Mouse (Mus musculus): ENCODE measurements around the gene Xrcc5.

Xrcc5 gene

GRCm38 (mm10) chr1:72307317-72307798 lies at the start of gene Xrcc5:
TSS of gene Xrcc5 (plus strand) at chr1:72307421.
- in situ Hi-C loops (cut with MboI; ENCODE audit: low pct_unique_long_range_greater_than_20kb in 1 of 2, low sequenced_read_pairs in 2 of 2, unreplicated experiment in 1 of 2): no loop called here

DNA sequence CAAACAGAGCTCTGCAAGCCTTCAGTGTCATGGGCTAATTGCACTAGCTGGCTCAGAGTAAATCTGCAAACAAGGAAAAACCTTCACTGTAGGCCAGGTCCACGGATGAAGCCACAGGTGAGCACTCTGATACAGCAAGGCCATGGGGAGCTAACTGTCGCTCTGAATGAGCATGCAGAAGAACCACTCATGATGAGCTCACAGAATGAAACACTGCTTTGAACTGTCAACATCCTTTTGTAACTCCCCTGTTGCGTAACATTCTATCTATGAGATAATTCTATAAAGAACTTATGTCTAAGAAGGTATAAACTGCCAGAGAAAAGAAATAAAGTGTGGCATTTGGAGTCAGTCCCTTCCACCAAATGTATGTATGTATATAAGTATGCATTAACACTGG lies 44.1 kb upstream of the Xrcc5 start:
- in situ Hi-C loops (cut with MboI; ENCODE audit: low pct_unique_long_range_greater_than_20kb in 1 of 2, low sequenced_read_pairs in 2 of 2, unreplicated experiment in 1 of 2): no loop called here

DNA sequence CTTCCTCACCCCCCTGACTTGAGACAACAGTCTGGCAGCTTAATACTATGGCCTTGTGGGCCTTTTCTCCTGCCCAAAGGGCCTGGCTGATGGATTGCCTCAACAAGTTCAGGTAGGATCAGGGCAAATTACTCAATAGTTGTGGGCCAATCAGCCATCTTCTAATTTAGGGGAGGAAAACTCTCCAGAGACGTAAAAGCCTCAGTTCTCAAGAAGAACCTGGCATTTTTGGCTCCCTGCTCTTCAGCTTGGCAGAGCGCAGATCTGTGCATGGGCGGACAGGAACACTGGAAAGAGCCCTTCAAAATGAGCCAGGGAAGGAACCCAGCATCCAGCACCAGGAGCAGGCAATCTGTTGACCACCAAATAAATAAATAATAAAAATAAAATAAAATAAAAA lies 29.1 kb upstream of the Xrcc5 start:
- in situ Hi-C loops (cut with MboI; ENCODE audit: low pct_unique_long_range_greater_than_20kb in 1 of 2, low sequenced_read_pairs in 2 of 2, unreplicated experiment in 1 of 2): no loop called here

GRCm38 (mm10) chr1:72282604-72283003 lies 24.6 kb upstream of the Xrcc5 start:
- in situ Hi-C loops (cut with MboI; ENCODE audit: low pct_unique_long_range_greater_than_20kb in 1 of 2, low sequenced_read_pairs in 2 of 2, unreplicated experiment in 1 of 2): no loop called here

DNA sequence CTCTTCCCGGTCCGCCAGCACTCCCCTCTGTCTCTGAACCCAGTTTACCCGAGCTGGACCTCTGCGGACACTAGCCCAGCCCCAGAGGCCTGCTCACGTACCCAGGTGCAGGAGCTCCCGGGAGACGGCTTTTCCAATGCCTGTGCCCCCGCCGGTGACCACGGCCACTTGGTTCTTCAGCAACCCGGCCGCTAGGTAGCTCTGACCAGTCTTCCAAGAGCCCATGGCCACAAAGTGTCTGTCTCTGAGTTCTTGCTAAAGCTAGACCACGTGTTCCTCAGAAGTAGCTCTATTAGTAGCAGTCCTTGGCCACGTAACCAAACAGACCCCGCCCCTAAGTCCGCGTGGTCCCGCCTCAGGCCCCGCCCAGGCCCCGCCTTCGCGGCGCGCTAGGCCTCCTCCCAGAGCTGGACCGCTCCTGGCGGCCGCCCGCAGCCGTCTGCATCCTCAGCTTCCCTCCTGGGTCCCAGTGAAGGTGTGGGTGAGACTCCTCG lies 23.2 kb upstream of the Xrcc5 start, which contains the start of the genes Pecr and Tmem169:
Gene Pecr, minus strand, starts transcription at position 323 of the 494 bp plus-strand sequence.
Gene Tmem169, plus strand, starts transcription at position 378 of the 494 bp plus-strand sequence.
- in situ Hi-C loops (cut with MboI; ENCODE audit: low pct_unique_long_range_greater_than_20kb in 1 of 2, low sequenced_read_pairs in 2 of 2, unreplicated experiment in 1 of 2): no loop called here

DNA sequence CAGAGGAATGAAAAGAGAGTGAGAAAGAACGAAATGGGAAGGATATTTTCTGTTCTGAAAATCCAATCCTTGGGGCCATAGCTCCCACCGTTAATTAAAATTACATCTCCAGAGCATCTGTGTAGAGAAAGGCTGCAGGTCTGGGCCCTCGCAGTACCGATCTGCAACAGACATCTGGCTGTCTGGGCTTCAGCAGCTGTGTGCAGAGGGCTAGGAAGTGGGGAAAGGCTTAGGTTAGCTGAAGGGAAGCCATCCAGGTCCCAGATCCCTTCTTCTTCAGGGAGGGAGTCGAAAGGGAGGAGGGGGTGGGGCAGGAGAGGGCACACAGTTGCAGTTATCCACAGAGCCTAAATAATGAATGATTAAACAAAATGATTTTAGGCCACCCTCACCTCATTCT lies 22.7 kb upstream of the Xrcc5 start:
- in situ Hi-C loops (cut with MboI; ENCODE audit: low pct_unique_long_range_greater_than_20kb in 1 of 2, low sequenced_read_pairs in 2 of 2, unreplicated experiment in 1 of 2): no loop called here

- in situ Hi-C loops (cut with MboI; ENCODE audit: low pct_unique_long_range_greater_than_20kb in 1 of 2, low sequenced_read_pairs in 2 of 2, unreplicated experiment in 1 of 2): no loop called here
Observed at GRCm38 (mm10) chr1:72286904-72287303, 20.3 kb upstream of the Xrcc5 start.

GRCm38 (mm10) chr1:72287893-72288292 lies 19.3 kb upstream of the Xrcc5 start:
- in situ Hi-C loops (cut with MboI; ENCODE audit: low pct_unique_long_range_greater_than_20kb in 1 of 2, low sequenced_read_pairs in 2 of 2, unreplicated experiment in 1 of 2): no loop called here

DNA sequence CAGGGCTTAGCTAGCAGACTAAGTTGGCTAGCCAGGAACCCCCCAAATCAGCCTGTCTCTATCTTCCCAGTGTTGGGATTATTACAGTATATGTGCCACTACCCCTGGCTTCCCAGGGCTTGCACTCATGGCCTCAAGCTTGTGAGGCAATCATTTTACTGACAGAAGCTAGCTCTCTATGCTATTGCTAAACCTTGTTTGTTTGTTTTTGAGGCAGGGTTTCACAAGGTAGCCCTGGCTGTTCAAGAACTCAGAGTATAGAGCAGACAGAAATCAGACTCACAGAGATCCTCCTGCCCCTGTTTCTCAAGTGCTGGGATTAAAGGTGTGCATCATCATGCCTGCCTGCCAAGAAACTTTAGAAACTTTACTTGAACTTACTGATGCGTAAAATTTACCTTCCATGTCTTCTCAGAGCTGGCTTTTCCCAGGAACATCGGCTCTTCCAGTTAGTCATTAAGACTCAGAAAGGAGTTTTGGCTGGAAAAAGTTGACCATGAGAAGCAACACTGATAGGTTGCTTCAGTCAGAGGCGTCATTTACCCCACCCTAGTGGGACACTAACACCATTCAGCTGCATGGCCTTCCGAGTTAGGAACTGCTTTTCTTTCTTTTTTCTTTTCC lies 18.6 kb upstream of the Xrcc5 start:
- in situ Hi-C loops (cut with MboI; ENCODE audit: low pct_unique_long_range_greater_than_20kb in 1 of 2, low sequenced_read_pairs in 2 of 2, unreplicated experiment in 1 of 2): no loop called here

DNA sequence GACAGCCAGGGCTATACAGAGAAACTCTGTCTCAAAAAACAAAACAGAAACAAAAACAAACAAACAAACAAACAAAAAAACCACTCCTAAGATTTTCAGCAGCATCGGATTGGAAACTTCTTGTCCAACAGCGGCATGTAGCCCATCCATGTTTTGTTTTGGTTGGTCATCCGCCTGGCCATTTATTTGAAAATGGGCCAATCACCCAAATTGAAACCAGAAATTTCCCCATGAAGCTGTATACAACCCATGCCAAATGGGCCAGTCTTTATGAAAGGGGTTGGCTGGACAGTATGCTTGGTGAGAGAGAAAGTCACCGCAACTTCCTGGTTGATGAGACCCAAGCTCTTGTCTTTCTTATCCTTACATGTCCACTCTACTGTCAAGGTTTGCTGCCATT lies 16.3 kb upstream of the Xrcc5 start:
- in situ Hi-C loops (cut with MboI; ENCODE audit: low pct_unique_long_range_greater_than_20kb in 1 of 2, low sequenced_read_pairs in 2 of 2, unreplicated experiment in 1 of 2): no loop called here

- in situ Hi-C loops (cut with MboI; ENCODE audit: low pct_unique_long_range_greater_than_20kb in 1 of 2, low sequenced_read_pairs in 2 of 2, unreplicated experiment in 1 of 2): no loop called here
Observed at GRCm38 (mm10) chr1:72291421-72291820, 15.8 kb upstream of the Xrcc5 start.

DNA sequence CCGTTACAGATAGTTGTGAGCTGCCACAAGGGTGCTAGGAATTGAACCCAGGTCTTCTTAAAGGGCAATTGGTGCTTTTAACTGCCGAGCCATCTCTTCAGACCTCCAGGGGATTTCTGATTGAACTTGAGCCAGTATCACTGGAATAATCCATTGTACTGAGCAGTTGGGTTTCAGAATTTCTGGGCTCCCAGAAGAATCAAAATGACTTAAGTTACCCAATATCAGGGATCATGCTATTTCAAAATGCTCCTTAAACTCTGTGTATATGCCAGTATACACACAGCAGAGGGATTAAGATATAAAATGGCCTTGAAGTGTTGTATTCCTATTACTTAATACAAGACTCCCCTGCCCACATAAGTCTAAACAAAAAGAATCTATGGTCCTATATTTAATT lies 15.3 kb upstream of the Xrcc5 start:
- in situ Hi-C loops (cut with MboI; ENCODE audit: low pct_unique_long_range_greater_than_20kb in 1 of 2, low sequenced_read_pairs in 2 of 2, unreplicated experiment in 1 of 2): no loop called here

DNA sequence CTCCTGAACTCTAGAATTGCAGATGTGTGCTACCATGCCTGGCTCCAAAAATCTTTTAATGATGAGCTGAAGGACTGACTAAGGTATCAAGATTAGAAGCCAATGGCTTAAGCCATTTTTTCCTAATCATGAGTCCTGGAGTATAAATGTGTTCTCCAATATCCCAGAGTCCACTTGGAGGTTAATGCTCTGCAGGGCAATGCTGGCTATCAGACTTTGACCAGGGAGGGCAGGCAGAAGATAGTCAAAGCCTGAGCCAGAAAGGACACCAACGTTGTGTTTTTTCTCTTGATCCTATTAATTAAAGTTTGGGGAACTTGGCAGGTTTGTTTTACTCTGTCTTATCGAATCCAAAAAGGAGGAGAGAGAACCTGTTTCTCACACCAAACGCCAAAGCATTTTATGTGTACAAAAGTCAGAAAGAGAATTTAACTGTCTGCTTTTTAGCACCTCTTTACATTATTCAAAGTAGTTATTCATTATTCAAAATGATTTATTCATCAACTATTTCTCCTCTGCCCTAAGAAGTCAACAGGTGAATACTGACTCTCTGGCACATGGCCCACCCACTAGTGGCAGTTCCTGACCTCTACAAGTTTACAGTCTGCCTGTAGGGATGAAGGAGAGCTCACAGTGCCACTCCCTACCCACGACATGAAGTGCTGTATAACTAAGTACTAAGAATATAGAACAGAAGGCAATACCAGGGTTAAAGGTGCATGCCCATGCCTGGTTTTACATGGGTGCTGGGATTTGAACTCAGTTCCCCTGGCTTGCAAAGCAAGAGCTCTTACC lies 13.2 kb upstream of the Xrcc5 start:
- in situ Hi-C loops (cut with MboI; ENCODE audit: low pct_unique_long_range_greater_than_20kb in 1 of 2, low sequenced_read_pairs in 2 of 2, unreplicated experiment in 1 of 2): no loop called here

GRCm38 (mm10) chr1:72295746-72296145 lies 11.5 kb upstream of the Xrcc5 start:
- in situ Hi-C loops (cut with MboI; ENCODE audit: low pct_unique_long_range_greater_than_20kb in 1 of 2, low sequenced_read_pairs in 2 of 2, unreplicated experiment in 1 of 2): no loop called here

- in situ Hi-C loops (cut with MboI; ENCODE audit: low pct_unique_long_range_greater_than_20kb in 1 of 2, low sequenced_read_pairs in 2 of 2, unreplicated experiment in 1 of 2): no loop called here
Observed at GRCm38 (mm10) chr1:72301845-72302244, 5.4 kb upstream of the Xrcc5 start.

DNA sequence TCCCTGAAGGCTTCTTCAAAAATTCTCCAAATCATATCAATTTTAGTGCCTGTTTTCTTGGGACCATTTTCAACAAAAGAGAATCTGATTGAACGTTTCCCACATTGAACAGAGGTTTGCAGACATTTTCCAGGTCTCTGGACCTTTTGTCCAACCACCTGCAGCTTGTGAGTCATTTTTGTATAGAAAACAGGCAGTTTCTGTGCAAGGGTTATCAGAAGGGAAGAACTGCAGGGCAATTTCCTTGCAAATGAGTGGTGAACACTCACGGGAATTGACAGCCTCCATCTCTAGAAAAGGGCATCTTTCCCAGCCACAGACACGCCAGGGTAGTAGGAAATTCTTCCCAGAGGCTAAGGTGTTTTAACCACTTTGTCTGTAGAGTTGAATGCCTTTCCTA lies 980 bp upstream of the Xrcc5 start:
- in situ Hi-C loops (cut with MboI; ENCODE audit: low pct_unique_long_range_greater_than_20kb in 1 of 2, low sequenced_read_pairs in 2 of 2, unreplicated experiment in 1 of 2): no loop called here

DNA sequence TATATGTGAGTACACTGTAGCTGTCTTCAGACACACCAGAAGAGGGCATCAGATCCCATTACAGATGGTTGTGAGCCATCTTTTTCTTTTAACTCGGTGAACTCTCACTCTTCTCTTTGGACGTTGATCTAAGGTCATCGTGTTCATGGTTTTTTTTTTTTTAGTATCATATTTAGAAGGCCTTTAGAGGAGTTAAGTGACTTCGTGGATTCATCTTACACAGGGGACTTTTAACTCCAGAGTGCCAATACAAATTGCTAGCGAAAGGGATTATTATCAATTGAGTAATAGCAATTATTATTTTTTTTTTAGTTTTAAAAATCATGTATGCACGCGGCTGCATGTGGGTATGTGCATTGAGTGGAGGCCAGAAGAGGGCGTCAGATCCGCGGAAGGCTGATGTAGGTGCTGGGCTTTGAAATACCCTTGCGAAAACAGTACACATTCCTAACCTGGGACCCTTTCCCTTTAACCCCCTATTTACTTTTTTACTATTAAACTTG lies 491 bp upstream of the Xrcc5 start:
- in situ Hi-C loops (cut with MboI; ENCODE audit: low pct_unique_long_range_greater_than_20kb in 1 of 2, low sequenced_read_pairs in 2 of 2, unreplicated experiment in 1 of 2): no loop called here

DNA sequence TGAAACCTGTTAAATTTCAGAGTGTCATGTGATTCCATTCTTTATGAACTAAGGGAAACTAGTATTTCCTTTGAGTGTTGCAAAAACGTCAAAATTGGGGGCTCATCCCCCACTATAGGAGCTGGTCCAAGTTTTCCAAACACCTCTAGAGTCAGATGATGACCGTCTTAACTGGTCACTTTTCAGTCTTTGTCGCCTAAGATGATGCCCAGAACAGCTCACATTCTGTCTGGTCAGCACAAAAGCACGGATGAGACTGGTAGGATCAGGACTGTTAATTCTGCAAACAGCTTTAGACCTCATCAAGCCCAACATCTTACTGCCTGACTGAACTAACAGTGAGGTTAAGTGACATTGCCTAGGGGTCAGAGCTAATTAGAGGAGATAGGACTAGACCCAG lies 1.7 kb downstream of the Xrcc5 start:
- in situ Hi-C loops (cut with MboI; ENCODE audit: low pct_unique_long_range_greater_than_20kb in 1 of 2, low sequenced_read_pairs in 2 of 2, unreplicated experiment in 1 of 2): no loop called here

GRCm38 (mm10) chr1:72309744-72310424 lies 2.7 kb downstream of the Xrcc5 start:
- in situ Hi-C loops (cut with MboI; ENCODE audit: low pct_unique_long_range_greater_than_20kb in 1 of 2, low sequenced_read_pairs in 2 of 2, unreplicated experiment in 1 of 2): no loop called here

All from mouse embryonic stem cell (cell line).